Mouse (Mus musculus): ENCODE results near the gene Atp8a2. TPM values are rescaled to one million over a fixed set of nuclear protein-coding genes. Genes with fewer than 3 reads are reported as not detected.
A peak's percentile ranks its signal among the peaks of the same experiment; 100 is the strongest.

Gene Atp8a2
- total RNA-seq, 2 experiments from 2014 or later: 72.2 to 76.0 TPM

DNA sequence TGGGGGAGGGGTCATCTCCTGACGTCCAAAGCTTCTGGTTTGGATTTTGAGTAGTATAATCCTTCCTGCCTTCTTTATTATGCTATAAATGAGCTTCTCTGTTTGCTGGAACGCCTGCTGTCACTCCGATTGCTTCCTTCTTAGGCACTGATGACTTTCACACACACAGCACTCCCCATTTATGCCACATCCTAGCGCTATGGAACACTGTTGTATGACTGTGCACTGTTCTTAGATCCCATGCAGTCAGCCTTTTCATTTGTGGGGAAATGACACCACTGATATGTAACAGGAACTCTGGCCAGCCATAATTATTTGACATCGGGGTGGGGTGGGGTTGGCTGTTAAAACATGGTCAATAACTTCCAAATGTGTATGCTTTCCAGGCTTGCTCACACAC lies 306.2 kb downstream of the Atp8a2 start:
- intact Hi-C loops (cut with DNase I): no loop called here
- no peak for DNase-seq (ENCODE audit: extremely low spot score in 1 of 2, low spot score in 2 of 2)
- no peak for TF ChIP-seq CTCF (IDR thresholded peaks at IDR 0.05)
- H3K4me3 ChIP-seq: no peak overlapping the region
- no peak overlapping the region for H3K27ac ChIP-seq

GRCm38 (mm10) chr14:59890107-59890506 lies 306.9 kb downstream of the Atp8a2 start:
- DNase-seq (ENCODE audit: extremely low spot score in 1 of 2, low spot score in 2 of 2): no peak
- Histone ChIP-seq H3K4me3 (no peak overlapping the region), H3K27ac (no peak overlapping the region)
- no peak for TF ChIP-seq CTCF (IDR thresholded peaks at IDR 0.05)
- intact Hi-C loops (cut with DNase I): no loop called here

- H3K27ac ChIP-seq: no peak overlapping the region
- no peak overlapping the region for H3K4me3 ChIP-seq
- no peak for TF ChIP-seq CTCF (IDR thresholded peaks at IDR 0.05)
- no peak for DNase-seq (ENCODE audit: extremely low spot score in 1 of 2, low spot score in 2 of 2)
- intact Hi-C loops (cut with DNase I): no loop called here
Measured at GRCm38 (mm10) chr14:59888446-59888845, 308.5 kb downstream of the Atp8a2 start.

- H3K27ac ChIP-seq: no peak overlapping the region
- no peak for DNase-seq (ENCODE audit: extremely low spot score in 1 of 2, low spot score in 2 of 2)
- H3K4me3 ChIP-seq: no peak overlapping the region
- intact Hi-C loops (cut with DNase I): no loop called here
- no peak for TF ChIP-seq CTCF (IDR thresholded peaks at IDR 0.05)
Measured at GRCm38 (mm10) chr14:59888046-59888445, 308.9 kb downstream of the Atp8a2 start.

- Histone ChIP-seq H3K4me3 (no peak overlapping the region), H3K27ac (no peak overlapping the region)
- TF ChIP-seq CTCF (IDR thresholded peaks at IDR 0.05): no peak
- intact Hi-C loops (cut with DNase I): no loop called here
- peak; percentile 18 to 22 for DNase-seq (ENCODE audit: extremely low spot score in 1 of 2, low spot score in 2 of 2)
Measured at GRCm38 (mm10) chr14:59887061-59887861, 309.7 kb downstream of the Atp8a2 start.

- intact Hi-C loops (cut with DNase I): no loop called here
- DNase-seq (ENCODE audit: extremely low spot score in 1 of 2, low spot score in 2 of 2): no peak
- no peak overlapping the region for H3K4me3 ChIP-seq
- no peak overlapping the region for H3K27ac ChIP-seq
- TF ChIP-seq CTCF (IDR thresholded peaks at IDR 0.05): no peak
Measured at GRCm38 (mm10) chr14:59883517-59884069, 313.4 kb downstream of the Atp8a2 start.

GRCm38 (mm10) chr14:59880829-59881228 lies 316.1 kb downstream of the Atp8a2 start:
- no peak overlapping the region for H3K4me3 ChIP-seq
- TF ChIP-seq CTCF (IDR thresholded peaks at IDR 0.05): no peak
- DNase-seq (ENCODE audit: extremely low spot score in 1 of 2, low spot score in 2 of 2): no peak
- no peak overlapping the region for H3K27ac ChIP-seq
- intact Hi-C loops (cut with DNase I): no loop called here

- Histone ChIP-seq H3K4me3 (no peak overlapping the region), H3K27ac (no peak overlapping the region)
- intact Hi-C loops (cut with DNase I): no loop called here
- DNase-seq (ENCODE audit: extremely low spot score in 1 of 2, low spot score in 2 of 2): no peak
- no peak for TF ChIP-seq CTCF (IDR thresholded peaks at IDR 0.05)
Measured at GRCm38 (mm10) chr14:59878248-59878647, 318.7 kb downstream of the Atp8a2 start.

- intact Hi-C loops (cut with DNase I): no loop called here
- no peak overlapping the region for H3K4me3 ChIP-seq
- DNase-seq (ENCODE audit: extremely low spot score in 1 of 2, low spot score in 2 of 2): no peak
Measured at GRCm38 (mm10) chr14:59876525-59876924, 320.5 kb downstream of the Atp8a2 start.

GRCm38 (mm10) chr14:59868369-59868768 lies 328.6 kb downstream of the Atp8a2 start:
- H3K4me3 ChIP-seq: no peak overlapping the region
- intact Hi-C loops (cut with DNase I): no loop called here
- no peak for TF ChIP-seq CTCF (IDR thresholded peaks at IDR 0.05)
- no peak for DNase-seq (ENCODE audit: extremely low spot score in 1 of 2, low spot score in 2 of 2)
- H3K27ac ChIP-seq: no peak overlapping the region

More at GRCm38 (mm10) chr14:59876525-59876924, 320.5 kb downstream of the Atp8a2 start:
- TF ChIP-seq CTCF (IDR thresholded peaks at IDR 0.05): peak; percentile 15
- no peak overlapping the region for H3K27ac ChIP-seq

GRCm38 (mm10) chr14:59867749-59868148 lies 329.2 kb downstream of the Atp8a2 start:
- no peak for TF ChIP-seq CTCF (IDR thresholded peaks at IDR 0.05)
- no peak overlapping the region for H3K27ac ChIP-seq

GRCm38 (mm10) chr14:59866001-59866400 lies 331.0 kb downstream of the Atp8a2 start:
- TF ChIP-seq CTCF (IDR thresholded peaks at IDR 0.05): no peak
- Histone ChIP-seq H3K27ac (no peak overlapping the region), H3K4me3 (no peak overlapping the region)
- intact Hi-C loops (cut with DNase I): no loop called here
- no peak for DNase-seq (ENCODE audit: extremely low spot score in 1 of 2, low spot score in 2 of 2)

More at GRCm38 (mm10) chr14:59867749-59868148, 329.2 kb downstream of the Atp8a2 start:
- intact Hi-C loops (cut with DNase I): no loop called here
- DNase-seq (ENCODE audit: extremely low spot score in 1 of 2, low spot score in 2 of 2): no peak
- no peak overlapping the region for H3K4me3 ChIP-seq

DNA sequence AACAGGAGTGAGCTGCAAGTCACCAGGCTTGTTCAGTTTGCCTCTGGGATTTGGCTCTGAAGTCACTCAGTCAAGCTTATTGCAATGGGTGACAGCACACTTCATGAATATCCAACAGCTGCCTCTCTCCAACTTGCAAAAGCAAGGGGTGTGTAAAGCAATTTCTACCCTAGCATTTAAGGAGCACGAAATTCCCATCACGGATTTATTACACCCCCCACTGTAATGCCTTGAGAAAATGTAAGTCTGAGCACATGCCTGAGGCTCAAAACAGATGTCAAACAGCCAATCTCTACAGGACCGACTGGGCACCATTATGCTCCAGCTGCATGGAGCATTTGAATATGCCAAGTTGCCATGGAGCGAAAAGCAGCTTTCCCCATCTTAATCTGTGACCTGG lies 334.6 kb downstream of the Atp8a2 start:
- intact Hi-C loops (cut with DNase I): no loop called here
- Histone ChIP-seq H3K27ac (no peak overlapping the region), H3K4me3 (no peak overlapping the region)
- no peak for TF ChIP-seq CTCF (IDR thresholded peaks at IDR 0.05)
- no peak for DNase-seq (ENCODE audit: extremely low spot score in 1 of 2, low spot score in 2 of 2)

All from left cerebral cortex, adult 2 months (tissue).